Mouse (Mus musculus) stomach, embryonic 15.5 days (tissue): ENCODE measurements around the gene Mrpl44. TPM values are rescaled to one million over a fixed set of nuclear protein-coding genes. Genes with fewer than 3 reads are reported as not detected.

Experiments used
- ATAC-seq: fragments of 200-750 bp; cut with Nextera tagmentation; 2 replicates; pipeline ENCODE4 v1.8.0; 2017; ENCODE audit warnings: low read depth, moderate number of reproducible peaks, moderate TSS enrichment; ENCODE audit not compliant: insufficient read depth, low FRiP score
- H3K27ac ChIP-seq: fragments of 300-500 bp; sonication (generic); 2 replicates; pipeline ENCODE4 v1.5.1; 2015; ENCODE audit warnings: mild to moderate bottlenecking, inconsistent platforms
- H3K27me3 ChIP-seq: fragments of 300-500 bp; sonication (generic); replicated peaks from 2 replicates; pipeline ENCODE4 v1.6.1; 2015; ENCODE audit warnings: inconsistent platforms
- H3K36me3 ChIP-seq: fragments of 300-500 bp; sonication (generic); 2 replicates; pipeline ENCODE4 v1.6.1; 2015; ENCODE audit warnings: inconsistent platforms
- H3K4me1 ChIP-seq: fragments of 300-500 bp; sonication (generic); 2 replicates; pipeline ENCODE4 v1.6.1; 2015; ENCODE audit warnings: inconsistent platforms
- H3K4me2 ChIP-seq: fragments of 300-500 bp; sonication (generic); 2 replicates; pipeline ENCODE4 v1.6.1; 2015; ENCODE audit warnings: mild to moderate bottlenecking, inconsistent platforms
- H3K4me3 ChIP-seq: fragments of 300-500 bp; sonication (generic); replicated peaks from 2 replicates; pipeline ENCODE4 v1.5.1; 2015; ENCODE audit warnings: inconsistent platforms
- H3K9ac ChIP-seq: fragments of 300-500 bp; sonication (generic); 2 replicates; pipeline ENCODE4 v1.6.1; 2015; ENCODE audit warnings: inconsistent platforms
- H3K9me3 ChIP-seq: fragments of 300-500 bp; sonication (generic); 2 replicates; pipeline ENCODE4 v1.6.1; 2016; ENCODE audit warnings: inconsistent platforms
- WGBS: fragments of 180-500 bp; shearing (Covaris S2); methylation state at CpG from one replicate; pipeline ENCODE4 v1.1.7; 2015; 5-methylcytosine and 5-hydroxymethylcytosine counted together
- polyA plus RNA-seq: library from polyadenylated mRNA; unstranded; fragments of >200 nt; fragmentation: Nextera tagmentation; extraction: Ambion mirVana; gene quantifications from 2 replicates; pipeline ENCODE4 v1.2.1, GENCODE M21; 2015

The Mrpl44 gene
- polyA plus RNA-seq, 1 experiment from 2014 or later: 50.4 TPM

GRCm38 (mm10) chr1:79764031-79764430 lies 11.8 kb upstream of the Mrpl44 start:
- no peak overlapping the region for H3K4me2 ChIP-seq
- H3K36me3 ChIP-seq: no peaks in the 10 kb centered on the region
- H3K9me3 ChIP-seq: no peaks in the 10 kb centered on the region
- H3K9ac ChIP-seq: no peak overlapping the region
- no peak for ATAC-seq
- peaks cover 15% of the 10 kb centered on the region for H3K4me1 ChIP-seq
- WGBS: 81% methylated on average over 2 of the region's 2 CpGs
- no peak overlapping the region for H3K27ac ChIP-seq
- H3K4me3 ChIP-seq: no peak overlapping the region
- H3K27me3 ChIP-seq: no peaks in the 10 kb centered on the region

GRCm38 (mm10) chr1:79764483-79764882 lies 11.3 kb upstream of the Mrpl44 start:
- no peak for ATAC-seq
- Histone ChIP-seq H3K9ac (no peak overlapping the region), H3K4me2 (no peak overlapping the region), H3K4me3 (no peak overlapping the region), H3K27me3 (no peaks in the 10 kb centered on the region), H3K9me3 (no peaks in the 10 kb centered on the region), H3K4me1 (peaks cover 15% of the 10 kb centered on the region), H3K36me3 (no peaks in the 10 kb centered on the region), H3K27ac (no peak overlapping the region)
- WGBS: 85% methylated on average over 1 of the region's 1 CpGs

- H3K4me3 ChIP-seq: no peak overlapping the region
- H3K9ac ChIP-seq: no peak overlapping the region
- no peaks in the 10 kb centered on the region for H3K9me3 ChIP-seq
- no peak for ATAC-seq
- H3K4me2 ChIP-seq: no peak overlapping the region
- no peak overlapping the region for H3K27ac ChIP-seq
- H3K27me3 ChIP-seq: no peaks in the 10 kb centered on the region
- no peaks in the 10 kb centered on the region for H3K36me3 ChIP-seq
- H3K4me1 ChIP-seq: no peaks in the 10 kb centered on the region
- 63% methylated on average over 1 of the region's 1 CpGs for WGBS
Measured at GRCm38 (mm10) chr1:79768231-79768630, 7.6 kb upstream of the Mrpl44 start.

GRCm38 (mm10) chr1:79774164-79774780 lies 1.5 kb upstream of the Mrpl44 start:
- Histone ChIP-seq H3K4me2 (no peak overlapping the region), H3K27me3 (no peaks in the 10 kb centered on the region), H3K9me3 (no peaks in the 10 kb centered on the region), H3K36me3 (peaks cover 7% of the 10 kb centered on the region), H3K9ac (no peak overlapping the region), H3K4me3 (no peak overlapping the region), H3K4me1 (no peaks in the 10 kb centered on the region), H3K27ac (no peak overlapping the region)
- no peak for ATAC-seq
- WGBS: 81% methylated on average over 4 of the region's 4 CpGs

GRCm38 (mm10) chr1:79778011-79778410 lies 2.2 kb downstream of the Mrpl44 start:
- Histone ChIP-seq H3K27me3 (no peaks in the 10 kb centered on the region), H3K4me1 (no peaks in the 10 kb centered on the region), H3K27ac (no peak overlapping the region), H3K9me3 (no peaks in the 10 kb centered on the region), H3K36me3 (peaks cover 29% of the 10 kb centered on the region), H3K4me2 (no peak overlapping the region), H3K4me3 (no peak overlapping the region), H3K9ac (no peak overlapping the region)
- ATAC-seq: no peak
- 86% methylated on average over 11 of the region's 11 CpGs for WGBS

GRCm38 (mm10) chr1:79782433-79782832 lies 6.6 kb downstream of the Mrpl44 start:
- no peaks in the 10 kb centered on the region for H3K4me1 ChIP-seq
- no peak overlapping the region for H3K9ac ChIP-seq
- H3K36me3 ChIP-seq: peaks cover 29% of the 10 kb centered on the region
- 82% methylated on average over 3 of the region's 3 CpGs for WGBS
- H3K4me2 ChIP-seq: no peak overlapping the region
- H3K27me3 ChIP-seq: no peaks in the 10 kb centered on the region
- H3K27ac ChIP-seq: no peak overlapping the region
- no peak for ATAC-seq
- no peaks in the 10 kb centered on the region for H3K9me3 ChIP-seq
- H3K4me3 ChIP-seq: no peak overlapping the region

- Histone ChIP-seq H3K4me3 (no peak overlapping the region), H3K9me3 (no peaks in the 10 kb centered on the region), H3K9ac (no peak overlapping the region), H3K4me2 (no peak overlapping the region), H3K36me3 (peaks cover 13% of the 10 kb centered on the region), H3K27ac (no peak overlapping the region), H3K27me3 (no peaks in the 10 kb centered on the region), H3K4me1 (no peaks in the 10 kb centered on the region)
- WGBS: 59% methylated on average over 7 of the region's 7 CpGs
- no peak for ATAC-seq
Measured at GRCm38 (mm10) chr1:79786267-79786927, 10.6 kb downstream of the Mrpl44 start.

GRCm38 (mm10) chr1:79797084-79797483 lies 21.3 kb downstream of the Mrpl44 start:
- Histone ChIP-seq H3K27me3 (no peaks in the 10 kb centered on the region), H3K4me2 (no peak overlapping the region), H3K4me3 (no peak overlapping the region), H3K27ac (no peak overlapping the region), H3K4me1 (no peaks in the 10 kb centered on the region), H3K9me3 (no peaks in the 10 kb centered on the region), H3K9ac (no peak overlapping the region), H3K36me3 (no peaks in the 10 kb centered on the region)
- WGBS: 84% methylated on average over 3 of the region's 3 CpGs
- ATAC-seq: no peak

- no peak overlapping the region for H3K9ac ChIP-seq
- H3K36me3 ChIP-seq: no peaks in the 10 kb centered on the region
- H3K4me2 ChIP-seq: no peak overlapping the region
- 92% methylated on average over 11 of the region's 11 CpGs for WGBS
- no peak overlapping the region for H3K4me3 ChIP-seq
- H3K4me1 ChIP-seq: no peaks in the 10 kb centered on the region
- no peak overlapping the region for H3K27ac ChIP-seq
- ATAC-seq: no peak
- H3K27me3 ChIP-seq: no peaks in the 10 kb centered on the region
- no peaks in the 10 kb centered on the region for H3K9me3 ChIP-seq
Measured at GRCm38 (mm10) chr1:79802858-79803427, 27.1 kb downstream of the Mrpl44 start.

- WGBS: 83% methylated on average over 7 of the region's 7 CpGs
- H3K9me3 ChIP-seq: no peaks in the 10 kb centered on the region
- H3K36me3 ChIP-seq: no peaks in the 10 kb centered on the region
- H3K9ac ChIP-seq: no peak overlapping the region
- no peak for ATAC-seq
- H3K4me3 ChIP-seq: no peak overlapping the region
- H3K27me3 ChIP-seq: no peaks in the 10 kb centered on the region
- H3K4me1 ChIP-seq: no peaks in the 10 kb centered on the region
- no peak overlapping the region for H3K4me2 ChIP-seq
- H3K27ac ChIP-seq: no peak overlapping the region
Measured at GRCm38 (mm10) chr1:79803614-79804013, 27.8 kb downstream of the Mrpl44 start.

- 54% methylated on average over 5 of the region's 5 CpGs for WGBS
- no peak overlapping the region for H3K4me3 ChIP-seq
- H3K4me2 ChIP-seq: no peak overlapping the region
- ATAC-seq: no peak
- H3K9me3 ChIP-seq: no peaks in the 10 kb centered on the region
- no peaks in the 10 kb centered on the region for H3K4me1 ChIP-seq
- no peaks in the 10 kb centered on the region for H3K36me3 ChIP-seq
- H3K27me3 ChIP-seq: no peaks in the 10 kb centered on the region
- no peak overlapping the region for H3K9ac ChIP-seq
- H3K27ac ChIP-seq: no peak overlapping the region
Measured at GRCm38 (mm10) chr1:79806865-79807264, 31.0 kb downstream of the Mrpl44 start.

GRCm38 (mm10) chr1:79809447-79809846 lies 33.6 kb downstream of the Mrpl44 start:
- Histone ChIP-seq H3K4me2 (no peak overlapping the region), H3K27me3 (no peaks in the 10 kb centered on the region), H3K36me3 (no peaks in the 10 kb centered on the region), H3K9me3 (no peaks in the 10 kb centered on the region), H3K4me1 (no peaks in the 10 kb centered on the region), H3K9ac (no peak overlapping the region), H3K27ac (no peak overlapping the region), H3K4me3 (no peak overlapping the region)
- ATAC-seq: no peak
- 85% methylated on average over 3 of the region's 3 CpGs for WGBS
